Mouse (Mus musculus) CH12.LX (cell line): ENCODE results near the gene Art3.

Experiments used
- CTCF ChIP-seq, 2 experiments: IDR thresholded peaks in 1 of 2; conservative IDR thresholded peaks in 1 of 2; 2 replicates each; pipeline ENCODE4 v1.5.1; 2011 to 2012; ENCODE audit warnings: low read depth in 2 of 2, low read length in 2 of 2, improper control_type of control experiment in 1 of 2, inconsistent platforms in 1 of 2, mild to moderate bottlenecking in 1 of 2, moderate library complexity in 1 of 2
- E2F4 ChIP-seq: IDR thresholded peaks from 2 replicates; pipeline ENCODE4 v1.6.1; 2011; ENCODE audit warnings: low read depth, low read length, improper control_type of control experiment; ENCODE audit not compliant: insufficient replicate concordance
- ETS1 ChIP-seq: conservative IDR thresholded peaks from 2 replicates; pipeline ENCODE4 v1.6.1; 2012; ENCODE audit warnings: low read depth, mild to moderate bottlenecking, inconsistent platforms, low read length, improper control_type of control experiment, moderate library complexity
- IRF4 ChIP-seq: IDR thresholded peaks from 2 replicates; pipeline ENCODE4 v1.6.1; 2014; ENCODE audit warnings: low read depth, mild to moderate bottlenecking, inconsistent platforms, low read length, improper control_type of control experiment
- POLR2A ChIP-seq: IDR thresholded peaks from 2 replicates; pipeline ENCODE4 v1.6.1; 2011; ENCODE audit warnings: low read depth, mild to moderate bottlenecking, improper control_type of control experiment, low read length
- TCF12 ChIP-seq: IDR thresholded peaks from 2 replicates; pipeline ENCODE4 v1.6.1; 2014; ENCODE audit warnings: low read depth, mild to moderate bottlenecking, inconsistent platforms, low read length, improper control_type of control experiment
- USF2 ChIP-seq: conservative IDR thresholded peaks from 2 replicates; pipeline ENCODE4 v1.6.1; 2011; ENCODE audit warnings: low read depth, low read length, improper control_type of control experiment
- ZMIZ1 ChIP-seq: IDR thresholded peaks from 2 replicates; pipeline ENCODE4 v1.6.1; 2012; ENCODE audit warnings: low read depth, mild to moderate bottlenecking, inconsistent platforms, low read length, improper control_type of control experiment
- ZNF384 ChIP-seq: IDR thresholded peaks from 2 replicates; pipeline ENCODE4 v1.6.1; 2012; ENCODE audit warnings: low read depth, low read length, improper control_type of control experiment, inconsistent platforms

- TF ChIP-seq ETS1 (no peak), TCF12 (no peak), POLR2A (no peak), CTCF (conservative IDR thresholded peaks at IDR 0.05 in 1 of 2, IDR thresholded peaks at IDR 0.05 in 1 of 2; ENCODE audit: low read depth in 2 of 2, low read length in 2 of 2) (no peak), E2F4 (no peak), IRF4 (no peak), ZMIZ1 (no peak), ZNF384 (no peak), USF2 (no peak)
Observed at GRCm38 (mm10) chr5:92302149-92302840, 29.3 kb upstream of the Art3 start.
